Mouse (Mus musculus) myocyte (in vitro differentiated cells): ENCODE results near the gene Klhl8. TPM values are rescaled to one million over a fixed set of nuclear protein-coding genes. Genes with fewer than 3 reads are reported as not detected.

Experiments
- H3K27me3 ChIP-seq: one replicate; pipeline ENCODE4 v1.6.1; 2011; ENCODE audit not compliant: control insufficient read depth, insufficient read depth, insufficient read length
- H3K36me3 ChIP-seq: one replicate; pipeline ENCODE4 v1.6.1; 2011; ENCODE audit not compliant: control insufficient read depth, insufficient read depth
- H3K4me2 ChIP-seq: one replicate; pipeline ENCODE4 v1.6.1; 2011; ENCODE audit warnings: low read depth, control low read depth
- H3K4me3 ChIP-seq: one replicate; pipeline ENCODE4 v1.5.1; 2011; ENCODE audit warnings: mild to moderate bottlenecking, control low read depth, moderate library complexity
- H3K79me2 ChIP-seq: one replicate; pipeline ENCODE4 v1.6.1; 2011; ENCODE audit not compliant: control insufficient read depth, insufficient read depth
- H3ac ChIP-seq: one replicate; pipeline ENCODE4 v1.6.1; 2011; ENCODE audit not compliant: control insufficient read depth, insufficient read length
- CEBPB ChIP-seq: IDR thresholded peaks from 2 replicates; pipeline ENCODE4 v1.6.1; 2011; ENCODE audit warnings: mild to moderate bottlenecking, moderate library complexity; ENCODE audit not compliant: poor library complexity, insufficient read depth, severe bottlenecking
- E2F4 ChIP-seq: IDR thresholded peaks from one replicate; pipeline ENCODE4 v1.6.1; 2011; ENCODE audit warnings: mild to moderate bottlenecking, control low read depth, moderate library complexity; ENCODE audit not compliant: insufficient read depth
- MAX ChIP-seq: IDR thresholded peaks from one replicate; pipeline ENCODE4 v1.6.1; 2011; ENCODE audit warnings: low read depth, mild to moderate bottlenecking, control low read depth
- MYOD1 ChIP-seq, 3 experiments: IDR thresholded peaks; one replicate each; pipeline ENCODE4 v1.6.1; 2011; ENCODE audit warnings: control low read depth in 2 of 3, low read depth in 2 of 3, mild to moderate bottlenecking in 2 of 3, moderate library complexity in 1 of 3; ENCODE audit not compliant: insufficient read length in 2 of 3, control insufficient read depth in 1 of 3
- MYOG ChIP-seq, 3 experiments: IDR thresholded peaks; one replicate each; pipeline ENCODE4 v1.6.1; 2011; ENCODE audit warnings: control low read depth in 2 of 3, low read depth in 2 of 3, mild to moderate bottlenecking in 2 of 3; ENCODE audit not compliant: insufficient read length in 2 of 3, control insufficient read depth in 1 of 3, insufficient read depth in 1 of 3
- POLR2A ChIP-seq: IDR thresholded peaks from one replicate; pipeline ENCODE4 v1.6.1; 2011; ENCODE audit warnings: low read depth, mild to moderate bottlenecking, control low read depth, moderate library complexity; ENCODE audit not compliant: insufficient read length
- POLR2AphosphoS2 ChIP-seq: IDR thresholded peaks from one replicate; pipeline ENCODE4 v1.6.1; 2011; ENCODE audit warnings: low read depth, control low read depth; ENCODE audit not compliant: insufficient read length
- REST ChIP-seq: IDR thresholded peaks from one replicate; pipeline ENCODE4 v1.6.1; 2011; ENCODE audit warnings: mild to moderate bottlenecking, control low read depth, moderate library complexity; ENCODE audit not compliant: insufficient read depth, insufficient read length
- SRF ChIP-seq: IDR thresholded peaks from one replicate; pipeline ENCODE4 v1.6.1; 2011; ENCODE audit warnings: low read depth; ENCODE audit not compliant: control insufficient read depth, insufficient read length
- TCF12 ChIP-seq: IDR thresholded peaks from one replicate; pipeline ENCODE4 v1.6.1; 2011; ENCODE audit warnings: mild to moderate bottlenecking, control low read depth; ENCODE audit not compliant: poor library complexity, insufficient read depth, severe bottlenecking
- TCF3 ChIP-seq: IDR thresholded peaks from one replicate; pipeline ENCODE4 v1.6.1; 2011; ENCODE audit warnings: low read depth, control low read depth; ENCODE audit not compliant: insufficient read length
- USF1 ChIP-seq: IDR thresholded peaks from one replicate; pipeline ENCODE4 v1.6.1; 2011; ENCODE audit warnings: low read depth, mild to moderate bottlenecking, control low read depth, moderate library complexity
- polyA plus RNA-seq: library from polyadenylated mRNA; unstranded; fragments of >200 nt; fragmentation: generic; extraction: Trizol; gene quantifications from one replicate; pipeline ENCODE4 v1.2.1, GENCODE M21; 2012; ENCODE audit warnings: missing spikeins

The Klhl8 gene
- polyA plus RNA-seq, 1 experiment, result 7.2 TPM

GRCm38 (mm10) chr5:103817754-103818153 lies 93.3 kb downstream of the Klhl8 start:
- H3K79me2 ChIP-seq, result no peaks in the 10 kb centered on the region
- H3K4me2 ChIP-seq, result no peak overlapping the region
- H3K27me3 ChIP-seq, result no peaks in the 10 kb centered on the region
- H3ac ChIP-seq, result no peak overlapping the region
- TF ChIP-seq SRF (no peak), CEBPB (no peak), USF1 (no peak), MYOD1 (IDR thresholded peaks at IDR 0.05; ENCODE audit: control insufficient read depth in 1 of 3, insufficient read length in 2 of 3, low read depth in 2 of 3) (no peak), MYOG (IDR thresholded peaks at IDR 0.05; ENCODE audit: control insufficient read depth in 1 of 3, insufficient read depth in 1 of 3, insufficient read length in 2 of 3, low read depth in 2 of 3) (no peak), TCF3 (no peak)
- H3K4me3 ChIP-seq, result no peak overlapping the region
- peaks cover 18% of the 10 kb centered on the region for H3K36me3 ChIP-seq

GRCm38 (mm10) chr5:103816718-103817117 lies 94.3 kb downstream of the Klhl8 start:
- no peaks in the 10 kb centered on the region for H3K79me2 ChIP-seq
- no peak overlapping the region for H3ac ChIP-seq

GRCm38 (mm10) chr5:103815249-103815617 lies 95.8 kb downstream of the Klhl8 start:
- Histone ChIP-seq H3K4me2 (no peak overlapping the region), H3K4me3 (no peak overlapping the region), H3K27me3 (no peaks in the 10 kb centered on the region), H3K36me3 (peaks cover 22% of the 10 kb centered on the region), H3K79me2 (peaks cover 2% of the 10 kb centered on the region), H3ac (no peak overlapping the region)
- TF ChIP-seq POLR2A, result no peak
- no peak for TF ChIP-seq USF1
- TF ChIP-seq TCF3, result no peak

More at GRCm38 (mm10) chr5:103816718-103817117, 94.3 kb downstream of the Klhl8 start:
- H3K27me3 ChIP-seq, result no peaks in the 10 kb centered on the region
- no peak overlapping the region for H3K4me3 ChIP-seq
- H3K4me2 ChIP-seq, result no peak overlapping the region
- peaks cover 18% of the 10 kb centered on the region for H3K36me3 ChIP-seq
- no peak for TF ChIP-seq USF1
- no peak for TF ChIP-seq POLR2AphosphoS2
- TF ChIP-seq SRF, result no peak
- no peak for TF ChIP-seq TCF3
- no peak for TF ChIP-seq MAX
- TF ChIP-seq POLR2A, result no peak
- no peak for TF ChIP-seq MYOD1 (IDR thresholded peaks at IDR 0.05; ENCODE audit: control insufficient read depth in 1 of 3, insufficient read length in 2 of 3, low read depth in 2 of 3)
- no peak for TF ChIP-seq MYOG (IDR thresholded peaks at IDR 0.05; ENCODE audit: control insufficient read depth in 1 of 3, insufficient read depth in 1 of 3, insufficient read length in 2 of 3, low read depth in 2 of 3)
- TF ChIP-seq CEBPB, result no peak
- no peak for TF ChIP-seq TCF12
- no peak for TF ChIP-seq E2F4
- TF ChIP-seq REST, result no peak

- H3K79me2 ChIP-seq, result peaks cover 5% of the 10 kb centered on the region
- no peak overlapping the region for H3K4me2 ChIP-seq
- peaks cover 16% of the 10 kb centered on the region for H3K36me3 ChIP-seq
- TF ChIP-seq SRF (no peak), CEBPB (no peak), POLR2A (no peak), USF1 (no peak), TCF3 (no peak), E2F4 (no peak), POLR2AphosphoS2 (no peak), MAX (no peak), MYOD1 (IDR thresholded peaks at IDR 0.05; ENCODE audit: control insufficient read depth in 1 of 3, insufficient read length in 2 of 3, low read depth in 2 of 3) (no peak), REST (no peak), MYOG (IDR thresholded peaks at IDR 0.05; ENCODE audit: control insufficient read depth in 1 of 3, insufficient read depth in 1 of 3, insufficient read length in 2 of 3, low read depth in 2 of 3) (no peak), TCF12 (no peak)
- H3K4me3 ChIP-seq, result no peak overlapping the region
- no peaks in the 10 kb centered on the region for H3K27me3 ChIP-seq
- H3ac ChIP-seq, result no peak overlapping the region
Measured at GRCm38 (mm10) chr5:103814551-103815248, 96.4 kb downstream of the Klhl8 start.

GRCm38 (mm10) chr5:103813997-103814542 lies 97.0 kb downstream of the Klhl8 start:
- Histone ChIP-seq H3K36me3 (peaks cover 12% of the 10 kb centered on the region), H3K4me3 (no peak overlapping the region), H3ac (no peak overlapping the region), H3K79me2 (peaks cover 12% of the 10 kb centered on the region), H3K27me3 (no peaks in the 10 kb centered on the region), H3K4me2 (no peak overlapping the region)
- TF ChIP-seq MYOD1 (IDR thresholded peaks at IDR 0.05; ENCODE audit: control insufficient read depth in 1 of 3, insufficient read length in 2 of 3, low read depth in 2 of 3) (no peak), TCF3 (no peak), REST (no peak), USF1 (no peak), TCF12 (no peak), E2F4 (no peak), POLR2A (no peak), MYOG (IDR thresholded peaks at IDR 0.05; ENCODE audit: control insufficient read depth in 1 of 3, insufficient read depth in 1 of 3, insufficient read length in 2 of 3, low read depth in 2 of 3) (no peak)
